Mouse (Mus musculus) CD8-positive naive resting alpha-beta T cell, adult 2 months (primary cell): Measurements from ENCODE around the gene Fam181a.

ENCODE experiments used
- DNase-seq, 2 experiments: peaks; one replicate each; pipeline ENCODE4 v3.0.0; 2022; ENCODE audit warnings: low read depth in 2 of 2, low spot score in 2 of 2

The Fam181a gene

GRCm38 (mm10) chr12:103355746-103356414, 45.1 kb downstream of the Fam181a start, which contains the start of gene Asb2:
TSS of gene Asb2 (minus strand) at chr12:103356001.
- DNase-seq: no peak

DNA sequence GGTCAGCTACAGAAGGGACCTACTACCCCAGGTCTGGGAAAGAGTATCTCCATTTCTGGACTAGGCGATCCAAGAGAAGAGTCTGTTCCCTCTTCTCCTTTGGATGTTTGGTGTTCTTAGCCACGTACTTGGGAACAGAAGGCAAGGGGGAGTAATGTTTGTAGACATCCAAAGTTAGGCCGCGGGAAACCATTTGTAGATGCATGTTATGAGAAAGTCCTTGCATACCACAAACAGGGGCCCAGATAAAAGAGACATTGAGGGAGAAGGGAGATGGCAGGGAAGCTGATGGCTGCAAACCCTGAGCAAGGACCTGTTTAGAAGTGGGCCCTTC, 45.6 kb downstream of the Fam181a start:
- no peak for DNase-seq

DNA sequence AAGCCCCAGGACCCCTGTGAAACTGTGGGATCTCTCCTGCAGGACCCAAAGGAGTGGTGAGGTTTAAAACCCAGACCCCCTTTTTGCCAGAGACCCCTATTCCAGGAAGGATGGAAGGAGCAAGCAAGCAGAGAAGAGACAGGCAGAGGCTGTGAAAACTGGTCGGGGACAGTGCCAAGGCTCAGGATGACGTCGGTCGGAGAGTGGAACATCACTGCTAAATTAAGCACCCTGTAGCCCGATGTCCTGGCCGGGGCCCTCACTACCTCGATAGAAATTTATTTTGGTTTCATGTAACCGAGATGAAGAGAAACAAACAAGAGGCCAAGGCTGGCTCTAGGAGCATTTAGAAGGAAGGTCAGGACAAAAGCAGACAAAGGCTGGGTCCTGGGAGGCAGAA, 47.4 kb downstream of the Fam181a start:
- no peak for DNase-seq

DNA sequence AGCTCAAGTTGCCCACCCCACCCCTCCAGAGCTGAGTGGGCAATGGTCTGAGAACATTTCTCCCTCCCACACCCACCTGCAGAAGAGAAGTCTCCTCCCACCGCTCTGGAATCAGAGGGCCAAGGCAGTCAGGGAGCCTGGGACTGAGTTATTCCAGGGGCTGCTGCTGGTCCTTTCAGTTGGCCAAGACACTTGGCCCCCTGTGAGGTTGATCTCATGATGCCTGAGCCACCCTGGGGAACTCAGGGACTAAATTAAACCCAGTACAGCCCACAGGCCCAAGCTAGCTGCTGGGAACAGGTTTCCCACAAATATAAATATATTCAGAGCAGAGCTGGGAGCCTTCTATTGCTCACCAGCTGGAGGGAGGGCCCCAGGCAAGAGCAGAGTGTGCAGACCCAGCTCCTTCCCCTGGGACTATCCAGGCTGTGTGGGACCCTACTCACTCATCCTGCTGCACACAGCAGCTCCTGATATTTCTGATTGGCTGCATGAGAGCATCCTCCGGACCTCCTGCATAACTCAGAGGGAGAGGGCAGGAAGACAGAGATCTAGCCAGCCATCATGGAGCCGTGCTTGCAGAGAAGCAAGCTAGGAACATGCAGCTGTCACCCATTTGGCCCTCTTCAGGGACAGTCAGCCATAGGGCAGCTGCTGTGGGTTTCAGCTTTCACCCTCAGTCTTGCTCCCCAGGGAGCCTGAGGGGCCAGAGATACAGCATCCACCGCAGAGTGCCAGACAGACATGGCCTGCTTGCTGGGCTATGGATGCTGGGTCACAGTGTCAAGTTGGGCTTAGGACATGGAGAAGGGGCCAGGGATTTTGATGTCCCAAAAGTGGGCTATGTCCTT, 48.4 kb downstream of the Fam181a start:
- DNase-seq: no peak

- no peak for DNase-seq
These were observed 50.0 kb downstream of the Fam181a start for GRCm38 (mm10) chr12:103360812-103361211.

DNA sequence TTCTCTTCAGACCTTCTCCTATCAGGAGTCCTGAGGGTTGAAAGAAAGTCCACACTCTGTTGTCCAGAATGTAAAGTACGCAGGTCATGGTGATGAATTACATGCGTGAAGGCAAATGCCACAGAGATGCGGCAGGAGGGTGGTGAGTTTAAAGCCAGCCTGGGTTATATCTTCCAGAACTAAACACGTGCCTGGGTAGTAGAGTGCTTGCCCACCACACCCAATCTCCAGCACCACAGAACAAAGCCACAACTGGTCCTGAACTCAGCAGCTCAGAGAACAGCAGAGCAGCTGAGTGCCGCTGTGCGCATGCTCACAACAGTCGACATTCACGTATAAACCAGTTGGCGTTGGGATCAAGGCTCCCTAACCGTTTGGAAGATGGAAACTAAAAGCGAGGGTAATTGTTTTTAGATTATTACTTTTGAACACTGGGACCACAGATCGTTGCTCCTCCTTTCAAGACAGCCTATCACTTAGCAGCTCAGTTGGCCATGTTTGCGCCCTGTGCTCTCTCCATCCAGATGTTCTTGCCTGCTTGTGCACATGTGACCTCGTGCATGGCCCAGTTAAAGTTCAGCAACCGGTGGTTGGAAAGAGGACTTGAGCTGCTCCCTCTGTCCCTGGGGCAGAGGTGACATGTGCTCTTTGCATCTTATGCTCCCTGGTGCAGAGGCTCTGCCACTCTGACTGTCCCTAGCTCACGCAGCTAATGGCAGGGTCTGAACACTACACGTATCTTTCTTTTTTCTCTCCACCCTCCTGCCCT, 50.9 kb downstream of the Fam181a start:
- DNase-seq: no peak

- DNase-seq: no peak
These were observed 51.6 kb downstream of the Fam181a start for GRCm38 (mm10) chr12:103362336-103362735.
